Mouse (Mus musculus) ES-E14 (cell line): ENCODE measurements around the gene Pax8.

Source experiments
- CHD2 ChIP-seq: IDR thresholded peaks from 2 replicates; pipeline ENCODE4 v1.6.1; 2014; ENCODE audit warnings: mild to moderate bottlenecking, low read depth, low read length, inconsistent platforms
- HCFC1 ChIP-seq: IDR thresholded peaks from 2 replicates; pipeline ENCODE4 v1.6.1; 2012; ENCODE audit warnings: low read length, inconsistent platforms, borderline replicate concordance; ENCODE audit not compliant: insufficient read depth
- ZNF384 ChIP-seq: IDR thresholded peaks from 2 replicates; pipeline ENCODE4 v1.6.1; 2012; ENCODE audit warnings: low read depth, low read length, inconsistent platforms

- no peak for TF ChIP-seq HCFC1
- TF ChIP-seq ZNF384 = no peak
- no peak for TF ChIP-seq CHD2
These were observed 41.5 kb upstream of the Pax8 start for GRCm38 (mm10) chr2:24516946-24517345.
